Mouse (Mus musculus): Measurements from ENCODE around the gene Zfp691.

DNA sequence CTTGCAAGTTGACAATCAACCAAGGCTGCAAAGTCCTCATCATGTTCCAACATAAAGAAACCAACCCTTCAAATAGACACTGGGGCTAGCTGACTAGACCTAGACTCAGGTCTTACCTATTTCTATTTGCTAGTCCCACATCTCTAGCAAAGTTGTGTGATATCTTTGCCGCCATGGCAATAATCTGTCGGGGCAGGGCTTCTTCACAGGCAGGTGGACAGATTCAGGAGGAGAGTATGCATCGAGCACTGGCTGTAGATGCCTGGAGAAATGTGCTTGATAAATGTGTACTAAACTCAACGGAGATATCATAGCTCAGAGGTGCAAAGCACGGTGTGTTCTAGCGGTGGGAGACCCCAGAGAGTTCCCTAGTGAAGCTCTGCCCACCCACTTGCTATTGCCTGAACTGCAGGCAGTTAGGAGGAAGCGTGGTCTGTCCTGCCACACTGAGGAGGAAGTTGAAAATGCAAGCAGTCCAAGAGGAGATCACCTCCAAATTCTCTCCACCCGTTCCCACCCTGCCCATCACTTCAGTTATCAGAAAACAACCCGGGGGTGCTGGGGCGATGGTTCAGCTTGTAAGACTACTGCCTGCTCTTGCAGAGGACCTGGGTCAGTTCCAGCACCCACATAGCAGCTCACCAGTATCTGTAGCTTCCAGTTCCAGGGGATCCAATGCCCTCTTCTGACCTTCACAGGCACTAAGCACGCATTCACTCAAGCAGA is 14.2 kb upstream of the Zfp691 start:
- no peak for TF ChIP-seq ZNF384 (IDR thresholded peaks at IDR 0.05; ENCODE audit: low read depth, low read length)
- TF ChIP-seq ZC3H11A (IDR thresholded peaks at IDR 0.05; ENCODE audit: borderline replicate concordance, low read depth, low read length) = no peak
- TF ChIP-seq HCFC1 (IDR thresholded peaks at IDR 0.05; ENCODE audit: borderline replicate concordance, insufficient read depth, low read length) = no peak
- TF ChIP-seq CHD2 (IDR thresholded peaks at IDR 0.05; ENCODE audit: low read depth, low read length) = no peak

All from ES-E14 (cell line).